Mouse (Mus musculus) stomach, embryonic 14.5 days (tissue): ENCODE results near the gene Cox19. TPM values are rescaled to one million over a fixed set of nuclear protein-coding genes. Genes with fewer than 3 reads are reported as not detected.

Source experiments
- ATAC-seq: fragments of 200-750 bp; cut with Nextera tagmentation; 2 replicates; pipeline ENCODE4 v1.8.0; 2017; ENCODE audit warnings: low read depth, moderate TSS enrichment; ENCODE audit not compliant: insufficient number of reproducible peaks, insufficient read depth, low FRiP score
- H3K27ac ChIP-seq: fragments of 300-500 bp; sonication (generic); 2 replicates; pipeline ENCODE4 v1.5.1; 2014; ENCODE audit warnings: mild to moderate bottlenecking, low read length, moderate library complexity, mixed read lengths
- H3K27me3 ChIP-seq: fragments of 300-500 bp; sonication (generic); 2 replicates; pipeline ENCODE4 v1.6.1; 2014; ENCODE audit warnings: low read length, control low read depth, mixed read lengths; ENCODE audit not compliant: control insufficient read depth, insufficient read depth
- H3K36me3 ChIP-seq: fragments of 300-500 bp; sonication (generic); 2 replicates; pipeline ENCODE4 v1.6.1; 2014; ENCODE audit warnings: mild to moderate bottlenecking, control low read depth, low read length, moderate library complexity, mixed read lengths; ENCODE audit not compliant: control insufficient read depth, insufficient read depth
- H3K4me1 ChIP-seq: fragments of 300-500 bp; sonication (generic); 2 replicates; pipeline ENCODE4 v1.6.1; 2014; ENCODE audit warnings: low read length, control low read depth, mixed read lengths; ENCODE audit not compliant: control insufficient read depth, insufficient read depth
- H3K4me2 ChIP-seq: fragments of 300-500 bp; sonication (generic); replicated peaks from 2 replicates; pipeline ENCODE4 v1.6.1; 2014; ENCODE audit warnings: low read depth, low read length, control low read depth
- H3K4me3 ChIP-seq: fragments of 300-500 bp; sonication (generic); 2 replicates; pipeline ENCODE4 v1.5.1; 2014; ENCODE audit warnings: low read depth, low read length, control low read depth
- H3K9ac ChIP-seq: fragments of 300-500 bp; sonication (generic); replicated peaks from 2 replicates; pipeline ENCODE4 v1.6.1; 2014; ENCODE audit warnings: low read depth, mild to moderate bottlenecking, control low read depth, low read length, moderate library complexity, mixed read lengths
- H3K9me3 ChIP-seq: fragments of 300-500 bp; sonication (generic); 2 replicates; pipeline ENCODE4 v1.6.1; 2016; ENCODE audit warnings: low read depth, low read length, control low read depth; ENCODE audit not compliant: control insufficient read depth
- WGBS: fragments of 180-500 bp; shearing (Covaris S2); extraction: QIAGEN DNeasy Blood & Tissue Kit; methylation state at CpG from one replicate; pipeline ENCODE4 v1.1.7; 2014; 5-methylcytosine and 5-hydroxymethylcytosine counted together
- polyA plus RNA-seq: library from polyadenylated mRNA; unstranded; fragments of >200 nt; fragmentation: Nextera tagmentation; extraction: Ambion mirVana; gene quantifications from 2 replicates; pipeline ENCODE4 v1.2.1, GENCODE M21; 2014

Cox19 gene
- polyA plus RNA-seq, 1 experiment from 2014 or later, result 120 TPM

GRCm38 (mm10) chr5:139333301-139334013 lies 17.8 kb downstream of the Cox19 start:
- H3K4me1 ChIP-seq, result no peaks in the 10 kb centered on the region
- no peak overlapping the region for H3K4me3 ChIP-seq
- H3K4me2 ChIP-seq, result no peak overlapping the region
- 85% methylated on average over 16 of the region's 16 CpGs for WGBS
- no peak overlapping the region for H3K9ac ChIP-seq
- peaks cover 21% of the 10 kb centered on the region for H3K36me3 ChIP-seq
- no peak for ATAC-seq
- no peaks in the 10 kb centered on the region for H3K9me3 ChIP-seq
- H3K27me3 ChIP-seq, result no peaks in the 10 kb centered on the region
- peak overlapping the region; percentile 77; the same call in 1 of the 2 replicates for H3K27ac ChIP-seq

GRCm38 (mm10) chr5:139332590-139333272 lies 18.5 kb downstream of the Cox19 start:
- ATAC-seq, result peak; percentile 74; the same call in 1 of the 2 replicates

GRCm38 (mm10) chr5:139331742-139332141 lies 19.5 kb downstream of the Cox19 start:
- no peak overlapping the region for H3K9ac ChIP-seq
- ATAC-seq, result 0 out of 2 replicates have a peak, but pooled peaks have one; percentile 21
- H3K9me3 ChIP-seq, result no peaks in the 10 kb centered on the region
- no peak overlapping the region for H3K4me3 ChIP-seq
- no peak overlapping the region for H3K4me2 ChIP-seq
- H3K36me3 ChIP-seq, result peaks cover 6% of the 10 kb centered on the region
- H3K27ac ChIP-seq, result peak overlapping the region; percentile 77; the same call in 1 of the 2 replicates
- WGBS, result 17% methylated on average over 8 of the region's 8 CpGs
- H3K27me3 ChIP-seq, result no peaks in the 10 kb centered on the region
- H3K4me1 ChIP-seq, result no peaks in the 10 kb centered on the region

More at GRCm38 (mm10) chr5:139332590-139333272, 18.5 kb downstream of the Cox19 start:
- no peak overlapping the region for H3K4me2 ChIP-seq
- no peaks in the 10 kb centered on the region for H3K27me3 ChIP-seq
- no peak overlapping the region for H3K4me3 ChIP-seq
- H3K27ac ChIP-seq, result peak overlapping the region; percentile 77
- 81% methylated on average over 8 of the region's 8 CpGs for WGBS
- H3K36me3 ChIP-seq, result peaks cover 14% of the 10 kb centered on the region
- no peak overlapping the region for H3K9ac ChIP-seq
- no peaks in the 10 kb centered on the region for H3K4me1 ChIP-seq
- no peaks in the 10 kb centered on the region for H3K9me3 ChIP-seq

- ATAC-seq, result no peak
- Histone ChIP-seq H3K27ac (no peak overlapping the region), H3K4me3 (no peak overlapping the region), H3K9me3 (no peaks in the 10 kb centered on the region), H3K36me3 (no peaks in the 10 kb centered on the region; the same call in 1 of the 2 replicates), H3K4me2 (no peak overlapping the region), H3K4me1 (no peaks in the 10 kb centered on the region), H3K27me3 (peaks cover 8% of the 10 kb centered on the region), H3K9ac (no peak overlapping the region)
- WGBS, result 61% methylated on average over 7 of the region's 7 CpGs
Measured at GRCm38 (mm10) chr5:139330766-139331165, 20.5 kb downstream of the Cox19 start.

- no peaks in the 10 kb centered on the region for H3K36me3 ChIP-seq
- ATAC-seq, result no peak
- 0 out of 2 replicates have a peak, but pooled peaks cover 6% of the 10 kb centered on the region for H3K4me1 ChIP-seq
- H3K27me3 ChIP-seq, result peaks cover 21% of the 10 kb centered on the region
- H3K9me3 ChIP-seq, result no peaks in the 10 kb centered on the region
- H3K4me2 ChIP-seq, result no peak overlapping the region
- no peak overlapping the region for H3K4me3 ChIP-seq
- no peak overlapping the region for H3K27ac ChIP-seq
- WGBS, result 77% methylated on average over 7 of the region's 7 CpGs
- no peak overlapping the region for H3K9ac ChIP-seq
Measured at GRCm38 (mm10) chr5:139327634-139328020, 23.6 kb downstream of the Cox19 start.

GRCm38 (mm10) chr5:139326986-139327633 lies 24.1 kb downstream of the Cox19 start:
- no peak for ATAC-seq
- H3K4me3 ChIP-seq, result no peak overlapping the region
- no peak overlapping the region for H3K27ac ChIP-seq
- H3K4me1 ChIP-seq, result 0 out of 2 replicates have a peak, but pooled peaks cover 6% of the 10 kb centered on the region
- no peaks in the 10 kb centered on the region for H3K9me3 ChIP-seq
- no peaks in the 10 kb centered on the region for H3K36me3 ChIP-seq
- WGBS, result 74% methylated on average over 7 of the region's 7 CpGs
- H3K27me3 ChIP-seq, result peaks cover 21% of the 10 kb centered on the region
- H3K9ac ChIP-seq, result no peak overlapping the region
- H3K4me2 ChIP-seq, result no peak overlapping the region

- WGBS, result 66% methylated on average over 13 of the region's 13 CpGs
Measured at GRCm38 (mm10) chr5:139326111-139326696, 25.0 kb downstream of the Cox19 start.

GRCm38 (mm10) chr5:139325395-139325966 lies 25.7 kb downstream of the Cox19 start, which contains the start of gene Adap1:
TSS of gene Adap1 (minus strand) at chr5:139325622.
- no peak within 1 kb of the TSS for H3K27ac ChIP-seq
- H3K4me1 ChIP-seq, result 0 out of 2 replicates have a peak, but pooled peaks cover 6% of the 10 kb centered on the region

More at GRCm38 (mm10) chr5:139326111-139326696, 25.0 kb downstream of the Cox19 start:
- Histone ChIP-seq H3K27ac (no peak overlapping the region), H3K9me3 (no peaks in the 10 kb centered on the region), H3K4me1 (0 out of 2 replicates have a peak, but pooled peaks cover 6% of the 10 kb centered on the region), H3K36me3 (no peaks in the 10 kb centered on the region), H3K4me2 (no peak overlapping the region; the same call in 1 of the 2 replicates), H3K4me3 (no peak overlapping the region), H3K27me3 (peaks cover 21% of the 10 kb centered on the region), H3K9ac (no peak overlapping the region)
- no peak for ATAC-seq

More at GRCm38 (mm10) chr5:139325395-139325966, 25.7 kb downstream of the Cox19 start, which contains the start of gene Adap1:
- 3% methylated on average over 61 of the region's 61 CpGs for WGBS
- Histone ChIP-seq H3K36me3 (no peaks in the 10 kb centered on the region), H3K9me3 (no peaks in the 10 kb centered on the region), H3K4me3 (peak within 1 kb of the TSS; percentile 50), H3K9ac (peak within 1 kb of the TSS; percentile 52), H3K4me2 (peak within 1 kb of the TSS; percentile 94), H3K27me3 (peaks cover 21% of the 10 kb centered on the region)
- peak; percentile 81 for ATAC-seq
